Mouse (Mus musculus): Measurements from ENCODE around the gene Gm7971.
"Not testable (repeated sequence)": the region's sequence is repeated elsewhere in the genome, so short reads cannot be mapped to it uniquely, and the experiment has no call there.

Gene Gm7971

DNA sequence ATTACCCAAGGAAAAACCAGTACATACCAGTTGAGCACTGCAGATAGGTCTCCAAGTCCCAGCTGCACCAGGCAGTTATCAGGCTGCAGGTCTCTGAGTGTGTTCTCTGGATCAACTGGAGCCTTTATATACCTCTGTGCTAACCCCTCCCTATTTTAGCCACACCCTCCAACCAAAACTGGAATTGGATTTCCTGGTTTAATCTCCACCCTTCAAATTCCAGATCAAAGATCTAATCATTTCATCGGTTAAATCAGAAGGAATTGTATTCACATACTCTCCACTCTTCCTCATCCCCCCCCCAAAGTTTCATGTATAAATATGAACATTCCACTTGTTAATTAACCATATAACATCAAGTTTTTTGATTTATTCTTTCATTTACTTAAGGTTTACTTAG, at the start of gene Gm7971:
Gene Gm7971, minus strand, starts transcription at position 101 of the 400 bp plus-strand sequence.
- DNase-seq (ENCODE audit: low read depth) = not testable (repeated sequence)
